Mouse (Mus musculus): ENCODE measurements around the gene Zfp994. TPM values are rescaled to one million over a fixed set of nuclear protein-coding genes. Genes with fewer than 3 reads are reported as not detected.
"Not testable (repeated sequence)": the region's sequence is repeated elsewhere in the genome, so short reads cannot be mapped to it uniquely, and the experiment has no call there.

The Zfp994 gene
- polyA plus RNA-seq (2014; fragmentation: Nextera tagmentation; extraction: Ambion mirVana) = 3.3 and 5.1 TPM in 2 replicates

DNA sequence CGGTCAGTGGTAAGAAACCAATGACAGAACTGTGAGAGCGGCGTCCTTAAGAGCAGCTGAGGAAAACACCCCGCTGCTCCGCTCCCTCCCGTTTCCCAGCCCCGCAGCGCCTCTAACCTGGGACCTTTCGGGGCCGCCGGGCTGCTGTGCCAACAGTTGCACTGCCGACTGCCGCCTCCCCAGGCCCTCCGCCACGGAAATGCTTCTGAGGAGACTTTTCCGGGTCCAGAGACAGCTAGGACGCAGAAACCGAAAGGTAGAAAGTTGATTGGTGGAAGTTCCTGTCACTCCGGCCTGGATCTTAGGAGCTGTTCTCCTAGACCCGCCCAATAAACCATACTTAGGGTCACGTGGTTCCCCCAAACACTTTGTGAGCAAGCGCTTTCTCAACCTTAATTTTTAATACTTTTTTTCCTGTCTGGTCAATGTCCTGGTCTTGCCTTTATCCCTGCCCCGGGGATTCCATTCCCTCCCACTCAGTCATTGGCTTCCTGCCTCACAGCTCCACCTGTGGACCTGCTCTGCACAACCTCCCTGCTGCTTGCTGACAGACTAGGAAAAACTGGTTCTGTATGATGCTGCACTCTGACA lies at the start of gene Zfp994:
Zfp994 (minus strand) TSS at position 195 of the 591 bp plus-strand sequence.
- peak within 1 kb of the TSS; percentile 51 for H3K4me3 ChIP-seq (ENCODE audit: low read depth, low read length)
- ATAC-seq (replicated peaks; ENCODE audit: insufficient number of reproducible peaks, low FRiP score, low TSS enrichment, low read depth) (peak; percentile 99), DNase-seq (ENCODE audit: low spot score) (peak; percentile 98)
- not testable (repeated sequence) for H3K36me3 ChIP-seq (replicated peaks; ENCODE audit: control insufficient read depth, insufficient read depth, low read depth, low read length); H3K9me3 ChIP-seq (replicated peaks; ENCODE audit: control insufficient read depth, low read length); H3K27ac ChIP-seq (replicated peaks; ENCODE audit: low read depth, low read length); H3K27me3 ChIP-seq (ENCODE audit: control insufficient read depth, insufficient read depth, low read length); H3K4me1 ChIP-seq (ENCODE audit: control insufficient read depth, insufficient read depth, low read length)
- peak within 1 kb of the TSS; percentile 36 for H3K4me2 ChIP-seq (ENCODE audit: low read depth, low read length)
- under 1% methylated on average over 23 of the region's 23 CpGs for WGBS
- H3K9ac ChIP-seq (replicated peaks; ENCODE audit: low read length) = peak within 1 kb of the TSS; percentile 64

DNA sequence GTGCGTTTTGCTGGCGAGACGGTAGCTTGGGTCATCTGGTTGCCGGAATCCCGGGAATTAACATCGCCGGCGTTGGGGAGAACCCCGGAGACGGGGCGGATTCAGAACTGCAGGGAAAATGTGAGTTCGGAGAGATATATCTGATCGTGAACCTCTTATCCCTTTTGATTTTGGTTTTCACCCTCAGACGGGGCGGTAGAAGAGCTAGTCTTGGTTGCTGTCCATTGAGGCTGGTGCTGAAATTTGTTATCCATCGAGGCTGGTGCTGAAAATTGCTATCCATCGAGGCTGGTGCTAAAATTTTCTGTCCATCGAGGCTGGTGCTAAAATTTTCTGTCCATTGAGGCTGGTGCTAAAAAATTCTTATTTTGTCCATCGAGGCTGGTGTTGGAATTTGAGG lies 5.3 kb upstream of the Zfp994 start:
- not testable (repeated sequence) for H3K4me2 ChIP-seq (ENCODE audit: low read depth, low read length); ATAC-seq (replicated peaks; ENCODE audit: insufficient number of reproducible peaks, low FRiP score, low TSS enrichment, low read depth); H3K4me1 ChIP-seq (ENCODE audit: control insufficient read depth, insufficient read depth, low read length); H3K4me3 ChIP-seq (ENCODE audit: low read depth, low read length); H3K27ac ChIP-seq (replicated peaks; ENCODE audit: low read depth, low read length); H3K9ac ChIP-seq (replicated peaks; ENCODE audit: low read length); H3K27me3 ChIP-seq (ENCODE audit: control insufficient read depth, insufficient read depth, low read length); H3K36me3 ChIP-seq (replicated peaks; ENCODE audit: control insufficient read depth, insufficient read depth, low read depth, low read length); H3K9me3 ChIP-seq (replicated peaks; ENCODE audit: control insufficient read depth, low read length)
- 66% methylated on average over 17 of the region's 19 CpGs for WGBS
- peak; percentile 8 for DNase-seq (ENCODE audit: low spot score)

DNA sequence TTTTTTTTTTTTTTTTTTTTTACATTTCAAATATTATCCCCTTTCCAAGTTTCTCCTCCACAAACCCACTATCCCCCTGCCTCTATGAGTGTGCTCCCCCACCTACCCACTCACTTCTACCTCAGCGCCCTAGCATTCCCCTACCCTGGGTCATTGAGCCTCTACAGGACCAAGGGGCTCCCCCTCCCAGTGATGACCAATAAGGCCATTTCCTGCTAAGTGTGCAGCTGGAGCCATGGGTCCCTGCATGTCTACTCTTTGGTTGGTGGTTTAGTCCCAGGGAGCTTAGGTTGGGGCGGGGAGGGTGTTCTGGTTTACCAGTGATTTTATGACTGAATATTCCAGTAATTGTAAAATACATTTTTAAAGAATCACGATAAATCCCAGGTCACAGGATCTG lies 401 bp downstream of the Zfp994 start:
- DNase-seq (ENCODE audit: low spot score); H3K4me1 ChIP-seq (ENCODE audit: control insufficient read depth, insufficient read depth, low read length); H3K27ac ChIP-seq (replicated peaks; ENCODE audit: low read depth, low read length); H3K9ac ChIP-seq (replicated peaks; ENCODE audit: low read length); H3K36me3 ChIP-seq (replicated peaks; ENCODE audit: control insufficient read depth, insufficient read depth, low read depth, low read length); H3K9me3 ChIP-seq (replicated peaks; ENCODE audit: control insufficient read depth, low read length); H3K27me3 ChIP-seq (ENCODE audit: control insufficient read depth, insufficient read depth, low read length): not testable (repeated sequence)
- WGBS = 0% methylated on average over 3 of the region's 3 CpGs
- peak overlapping the region; percentile 25 for H3K4me2 ChIP-seq (ENCODE audit: low read depth, low read length)
- ATAC-seq (replicated peaks; ENCODE audit: insufficient number of reproducible peaks, low FRiP score, low TSS enrichment, low read depth) = peak; percentile 81
- H3K4me3 ChIP-seq (ENCODE audit: low read depth, low read length) = peak overlapping the region; percentile 51

DNA sequence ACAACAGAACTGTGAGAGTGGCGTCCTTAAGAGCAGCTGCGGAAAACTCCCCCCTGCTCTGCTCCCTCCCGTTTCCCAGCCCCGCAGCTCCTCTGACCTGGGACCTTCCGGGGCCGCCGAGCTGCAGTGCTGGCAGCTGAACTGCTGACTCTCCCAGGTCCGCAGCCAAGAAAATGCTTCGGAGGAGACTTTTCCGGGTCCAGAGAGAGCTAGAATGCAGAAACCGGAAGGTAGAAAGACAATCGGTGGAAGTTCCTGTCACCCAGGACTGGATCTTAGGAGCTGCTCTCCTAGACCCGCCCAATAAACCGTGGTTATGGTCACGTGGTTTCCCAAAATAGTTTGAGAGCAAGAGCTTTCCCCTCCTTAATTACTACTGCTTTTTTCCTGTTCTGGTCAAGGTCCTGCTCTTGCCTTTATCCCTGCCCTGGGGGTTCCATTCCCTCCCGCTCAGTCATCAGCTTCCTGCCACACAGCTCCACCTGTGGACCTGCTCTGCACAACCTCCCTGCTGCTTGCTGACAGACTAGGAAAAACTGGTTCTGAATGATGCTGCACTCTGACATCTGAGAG lies 59.6 kb downstream of the Zfp994 start, which contains the start of gene Zfp947:
Zfp947 (minus strand) TSS at position 469 of the 573 bp plus-strand sequence.
- not testable (repeated sequence) for H3K4me1 ChIP-seq (ENCODE audit: control insufficient read depth, insufficient read depth, low read length); H3K36me3 ChIP-seq (replicated peaks; ENCODE audit: control insufficient read depth, insufficient read depth, low read depth, low read length); H3K9me3 ChIP-seq (replicated peaks; ENCODE audit: control insufficient read depth, low read length); H3K27ac ChIP-seq (replicated peaks; ENCODE audit: low read depth, low read length); H3K27me3 ChIP-seq (ENCODE audit: control insufficient read depth, insufficient read depth, low read length)
- Histone ChIP-seq H3K4me3 (ENCODE audit: low read depth, low read length) (peak within 1 kb of the TSS; percentile 47), H3K9ac (replicated peaks; ENCODE audit: low read length) (peak within 1 kb of the TSS; percentile 67), H3K4me2 (ENCODE audit: low read depth, low read length) (peak within 1 kb of the TSS; percentile 49)
- ATAC-seq (replicated peaks; ENCODE audit: insufficient number of reproducible peaks, low FRiP score, low TSS enrichment, low read depth) = peak; percentile 94
- WGBS = under 1% methylated on average over 16 of the region's 16 CpGs
- peak; percentile 58 for DNase-seq (ENCODE audit: low spot score)

DNA sequence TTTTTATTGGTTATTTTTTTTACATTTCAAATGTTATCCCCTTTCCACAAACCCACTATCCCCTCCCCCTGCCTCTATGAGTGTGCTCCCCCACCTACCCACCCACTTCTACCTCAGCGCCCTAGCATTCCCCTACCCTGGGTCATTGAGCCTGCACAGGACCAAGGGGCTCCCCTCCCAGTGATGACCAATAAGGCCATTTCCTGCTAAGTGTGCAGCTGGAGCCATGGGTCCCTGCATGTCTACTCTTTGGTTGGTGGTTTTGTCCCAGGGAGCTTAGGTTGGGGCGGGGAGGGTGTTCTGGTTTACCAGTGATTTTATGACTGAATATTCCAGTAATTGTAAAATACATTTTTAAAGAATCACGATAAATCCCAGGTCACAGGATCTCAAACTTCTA lies 60.1 kb downstream of the Zfp994 start:
- WGBS = 8% methylated on average over 3 of the region's 3 CpGs
- not testable (repeated sequence) for H3K36me3 ChIP-seq (replicated peaks; ENCODE audit: control insufficient read depth, insufficient read depth, low read depth, low read length); DNase-seq (ENCODE audit: low spot score); H3K27ac ChIP-seq (replicated peaks; ENCODE audit: low read depth, low read length); H3K27me3 ChIP-seq (ENCODE audit: control insufficient read depth, insufficient read depth, low read length); H3K9me3 ChIP-seq (replicated peaks; ENCODE audit: control insufficient read depth, low read length); H3K4me1 ChIP-seq (ENCODE audit: control insufficient read depth, insufficient read depth, low read length)
- H3K4me3 ChIP-seq (ENCODE audit: low read depth, low read length) = peak overlapping the region; percentile 47
- H3K9ac ChIP-seq (replicated peaks; ENCODE audit: low read length) = peak overlapping the region; percentile 67
- H3K4me2 ChIP-seq (ENCODE audit: low read depth, low read length) = peak overlapping the region; percentile 49
- peak; percentile 70 for ATAC-seq (replicated peaks; ENCODE audit: insufficient number of reproducible peaks, low FRiP score, low TSS enrichment, low read depth)

DNA sequence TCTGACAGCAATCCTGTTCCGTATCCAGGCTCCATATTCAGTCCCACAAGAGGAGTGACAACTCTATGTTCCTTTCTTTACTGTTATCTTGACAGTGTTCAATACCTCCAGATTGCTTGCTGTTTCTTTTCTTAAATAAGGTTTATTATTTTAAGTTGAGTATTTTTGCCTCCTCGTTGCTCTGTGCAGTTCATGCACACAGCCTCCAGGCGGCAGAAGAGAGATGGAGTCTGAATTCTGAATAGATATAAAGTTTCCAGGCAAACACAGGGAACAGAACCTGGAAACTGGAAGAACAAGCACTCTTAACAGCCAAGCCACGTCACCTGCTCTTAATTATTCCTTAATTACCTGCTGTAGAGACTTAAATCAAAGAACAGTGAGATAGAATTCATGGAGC lies 71.5 kb downstream of the Zfp994 start:
- H3K27me3 ChIP-seq (ENCODE audit: control insufficient read depth, insufficient read depth, low read length); H3K4me3 ChIP-seq (ENCODE audit: low read depth, low read length); H3K4me2 ChIP-seq (ENCODE audit: low read depth, low read length); H3K4me1 ChIP-seq (ENCODE audit: control insufficient read depth, insufficient read depth, low read length); H3K27ac ChIP-seq (replicated peaks; ENCODE audit: low read depth, low read length); DNase-seq (ENCODE audit: low spot score); H3K9ac ChIP-seq (replicated peaks; ENCODE audit: low read length); H3K36me3 ChIP-seq (replicated peaks; ENCODE audit: control insufficient read depth, insufficient read depth, low read depth, low read length); H3K9me3 ChIP-seq (replicated peaks; ENCODE audit: control insufficient read depth, low read length); ATAC-seq (replicated peaks; ENCODE audit: insufficient number of reproducible peaks, low FRiP score, low TSS enrichment, low read depth): not testable (repeated sequence)
- 77% methylated on average over 2 of the region's 4 CpGs for WGBS

Other genes starting within 250 kb of the Zfp994 start
- gene Zfp947, start 59.4 kb downstream of the Zfp994 start, polyA plus RNA-seq (2014; fragmentation: Nextera tagmentation; extraction: Ambion mirVana) = 3.2 and 4.1 TPM in 2 replicates
- gene CT030661.1, start 89.2 kb upstream of the Zfp994 start, polyA plus RNA-seq (2014; fragmentation: Nextera tagmentation; extraction: Ambion mirVana) = 13.9 and 16.5 TPM in 2 replicates
- 19.4 and 21.1 TPM in 2 replicates for gene Zfp944, start 135.8 kb upstream of the Zfp994 start, polyA plus RNA-seq (2014; fragmentation: Nextera tagmentation; extraction: Ambion mirVana)
- 10.4 and 12.0 TPM in 2 replicates for gene Zfp758, start 135.8 kb upstream of the Zfp994 start, polyA plus RNA-seq (2014; fragmentation: Nextera tagmentation; extraction: Ambion mirVana)
- 25.1 and 29.7 TPM in 2 replicates for gene Zfp946, start 198.6 kb upstream of the Zfp994 start, polyA plus RNA-seq (2014; fragmentation: Nextera tagmentation; extraction: Ambion mirVana)